ENCODE assay signal across 21 mouse cellular contexts in the genomic region with DNA sequence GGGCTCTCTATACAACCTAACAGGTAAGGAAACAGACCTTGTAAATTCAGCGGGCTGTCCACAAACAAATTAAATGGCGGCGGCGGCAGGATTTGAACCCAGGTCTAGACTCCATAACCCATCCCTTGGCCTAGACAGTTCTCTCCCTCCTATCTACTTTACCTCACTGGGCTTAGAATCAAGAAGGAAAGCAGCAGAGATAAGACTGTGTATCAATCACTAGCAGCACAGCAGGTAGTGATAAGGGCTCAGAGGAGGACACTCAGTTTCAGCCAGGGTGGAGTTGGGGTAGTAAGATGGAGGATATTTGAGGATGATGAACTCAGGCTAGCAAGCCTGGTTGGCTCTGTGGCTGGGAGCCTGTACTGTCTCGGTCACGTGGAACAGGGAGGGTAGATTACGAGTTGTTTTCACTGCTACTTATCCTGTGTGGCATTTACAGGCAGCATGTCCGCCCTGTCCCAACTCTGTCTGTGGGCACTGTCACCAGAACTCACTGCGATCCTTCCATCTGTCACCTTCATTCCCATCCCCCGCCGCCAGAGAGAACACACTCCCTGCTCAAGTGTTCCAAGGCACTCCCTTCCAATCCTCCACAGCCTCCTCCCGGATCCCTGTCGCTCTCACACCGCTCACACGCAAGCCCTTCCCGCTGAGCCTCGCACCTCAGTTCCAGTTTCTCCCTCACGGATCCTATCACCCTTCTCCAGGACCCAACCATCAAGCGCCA. TPM values are rescaled to one million over a fixed set of nuclear protein-coding genes. Genes with fewer than 3 reads are reported as not detected.
DNase-seq lines count a peak whose midpoint lies in the region; ATAC-seq and TF ChIP-seq lines count a peak whose summit lies in the region.
"Had no signal": no experiment of that assay in that cellular context is flagged by ENCODE, and none has a peak within 500 bp of the region (broad histone marks: within the 10 kb centered on the region; RNA-seq: fewer than 3 reads in every experiment).

No protein-coding gene starts in this region.

- intact Hi-C loops in gastrocnemius, postnatal 14 days (cut with DNase I; ENCODE audit: low total_unique reads) = loop anchor here (5.0 to 10.0 kb wide), 3 partner anchors 35 to 200 kb away; partner anchors contain the start of gene Sox13

- no peaks in the 10 kb centered on the region for H3K27me3 ChIP-seq in heart, embryonic 14.5 days (ENCODE audit: control insufficient read depth, insufficient read depth, low read length)
- no peaks in the 10 kb centered on the region for H3K27me3 ChIP-seq in liver, embryonic 12.5 days (replicated peaks)
- no peaks in the 10 kb centered on the region for H3K27me3 ChIP-seq in liver, postnatal 0 days (ENCODE audit: insufficient read depth, low read length)
- H3K27me3 ChIP-seq: hindbrain, embryonic 15.5 days; intestine, embryonic 15.5 days; midbrain, embryonic 15.5 days; neural tube, embryonic 15.5 days had no signal

- TF ChIP-seq EP300 in liver, postnatal 0 days (IDR thresholded peaks at IDR 0.05; ENCODE audit: low read depth) = no peak

- no peak overlapping the region for H3K4me3 ChIP-seq in heart, embryonic 14.5 days (ENCODE audit: control insufficient read depth in 1 of 2, insufficient read depth in 1 of 2, low read depth in 1 of 2, low read length in 2 of 2)
- no peak overlapping the region for H3K4me3 ChIP-seq in liver, embryonic 12.5 days
- no peak overlapping the region for H3K4me3 ChIP-seq in liver, postnatal 0 days (ENCODE audit: low read depth, low read length)
- H3K4me3 ChIP-seq: forebrain, embryonic 13.5 days; hindbrain, embryonic 15.5 days; intestine, embryonic 15.5 days; midbrain, embryonic 15.5 days; neural tube, embryonic 15.5 days had no signal

- DNase-seq in cerebellum, postnatal 10 days = peak; percentile 60 to 70
- no peak for DNase-seq in cerebellum, adult 11 months
- DNase-seq in heart, adult 11 months = no peak
- no peak for DNase-seq in liver, postnatal 0 days
- DNase-seq in lung, adult 18-20 months = no peak
- DNase-seq in gastrocnemius, postnatal 14 days = no peak
- DNase-seq: adrenal gland, postnatal 36 days; cerebellum, adult 2 months; gastrocnemius, postnatal 36 days; kidney, adult 9 months; kidney, postnatal 25 days; thymus, postnatal 14 days had no signal

- no peak for TF ChIP-seq CTCF in liver, postnatal 0 days (IDR thresholded peaks at IDR 0.05; ENCODE audit: low read depth)

- ATAC-seq in heart, embryonic 14.5 days (ENCODE audit: insufficient number of reproducible peaks, insufficient read depth, low FRiP score, low read depth) = 0 out of 2 replicates have a peak, but pooled peaks have one; percentile 8
- ATAC-seq in liver, embryonic 12.5 days = peak; percentile 41; the same call in 1 of the 2 replicates
- no peak for ATAC-seq in liver, postnatal 0 days
- ATAC-seq: forebrain, embryonic 13.5 days; intestine, embryonic 15.5 days; midbrain, embryonic 15.5 days had no signal

- 38% methylated on average over 19 of the region's 19 CpGs for WGBS in heart, embryonic 14.5 days
- WGBS in liver, embryonic 12.5 days (ENCODE audit: insufficient replicate concordance) = 65% methylated on average over 19 of the region's 19 CpGs
- 79% methylated on average over 19 of the region's 19 CpGs for WGBS in liver, postnatal 0 days (ENCODE audit: insufficient replicate concordance)

- H3K4me2 ChIP-seq in heart, embryonic 14.5 days (ENCODE audit: low read length) = peak overlapping the region; percentile 31; the same call in 1 of the 2 replicates
- no peak overlapping the region for H3K4me2 ChIP-seq in liver, embryonic 12.5 days
- no peak overlapping the region for H3K4me2 ChIP-seq in liver, postnatal 0 days (ENCODE audit: low read depth, low read length)
- H3K4me2 ChIP-seq: forebrain, embryonic 13.5 days; hindbrain, embryonic 15.5 days; intestine, embryonic 15.5 days; midbrain, embryonic 15.5 days; neural tube, embryonic 15.5 days had no signal

- no peak overlapping the region for H3K9ac ChIP-seq in heart, embryonic 14.5 days (ENCODE audit: low read length)
- H3K9ac ChIP-seq in liver, embryonic 12.5 days = no peak overlapping the region
- H3K9ac ChIP-seq in liver, postnatal 0 days (replicated peaks) = no peak overlapping the region
- H3K9ac ChIP-seq: forebrain, embryonic 13.5 days; hindbrain, embryonic 15.5 days; intestine, embryonic 15.5 days; midbrain, embryonic 15.5 days; neural tube, embryonic 15.5 days had no signal

- H3K27ac ChIP-seq in heart, embryonic 14.5 days (replicated peaks in 1 of 2; ENCODE audit: control insufficient read depth in 1 of 2, insufficient read depth in 1 of 2, low read depth in 2 of 2, low read length in 2 of 2) = no peak overlapping the region
- no peak overlapping the region for H3K27ac ChIP-seq in liver, embryonic 12.5 days
- H3K27ac ChIP-seq in liver, postnatal 0 days (ENCODE audit: low read depth) = no peak overlapping the region
- H3K27ac ChIP-seq: forebrain, embryonic 13.5 days; hindbrain, embryonic 15.5 days; intestine, embryonic 15.5 days; midbrain, embryonic 15.5 days; neural tube, embryonic 15.5 days had no signal

- H3K4me1 ChIP-seq in heart, embryonic 14.5 days (ENCODE audit: control insufficient read depth in 2 of 2, insufficient read depth in 2 of 2, low read length in 2 of 2) = peaks cover 0 to 4% of the 10 kb centered on the region in 2 experiments; a peak in 2 of 4 replicates
- peaks cover 17% of the 10 kb centered on the region for H3K4me1 ChIP-seq in liver, embryonic 12.5 days
- 0 out of 2 replicates have a peak, but pooled peaks cover 4% of the 10 kb centered on the region for H3K4me1 ChIP-seq in liver, postnatal 0 days (ENCODE audit: insufficient read depth)

- 0 out of 2 replicates have a peak, but pooled peaks cover 6% of the 10 kb centered on the region for H3K9me3 ChIP-seq in heart, embryonic 14.5 days (ENCODE audit: control insufficient read depth, low read length)
- H3K9me3 ChIP-seq in liver, embryonic 12.5 days (replicated peaks) = no peaks in the 10 kb centered on the region
- no peaks in the 10 kb centered on the region for H3K9me3 ChIP-seq in liver, postnatal 0 days (ENCODE audit: low read length)
- H3K9me3 ChIP-seq: forebrain, embryonic 13.5 days; hindbrain, embryonic 15.5 days; intestine, embryonic 15.5 days; midbrain, embryonic 15.5 days; neural tube, embryonic 15.5 days had no signal

- H3K36me3 ChIP-seq in heart, embryonic 14.5 days (ENCODE audit: control insufficient read depth, insufficient read depth, low read length) = peaks cover 64% of the 10 kb centered on the region
- peaks cover 38% of the 10 kb centered on the region for H3K36me3 ChIP-seq in liver, embryonic 12.5 days
- 0 out of 2 replicates have a peak, but pooled peaks cover 10% of the 10 kb centered on the region for H3K36me3 ChIP-seq in liver, postnatal 0 days (replicated peaks; ENCODE audit: insufficient read depth, low read length)
- H3K36me3 ChIP-seq: midbrain, embryonic 15.5 days had no signal

RNA-seq across cellular contexts. Expression of gene Etnk2, which starts 24.3 kb away (rescaled TPM):
- 0.85 and 1.6 TPM in 2 replicates for polyA plus RNA-seq in heart, embryonic 14.5 days (2014; fragmentation: Nextera tagmentation; extraction: Ambion mirVana)
- 4.0 and 4.1 TPM in 2 replicates for polyA plus RNA-seq in liver, embryonic 12.5 days (2016; fragmentation: Nextera tagmentation; extraction: Ambion mirVana)
- 39.5 and 39.6 TPM in 2 replicates for polyA plus RNA-seq in liver, postnatal 0 days (2015; fragmentation: Nextera tagmentation; extraction: Ambion mirVana)
- total RNA-seq in gastrocnemius, postnatal 14 days (2021) = under 1 TPM; 0.13 to 0.23 TPM

RNA-seq across cellular contexts. Expression of gene Sox13, which starts 36.5 kb away (rescaled TPM):
- 3.5 and 5.2 TPM in 2 replicates for polyA plus RNA-seq in heart, embryonic 14.5 days (2014; fragmentation: Nextera tagmentation; extraction: Ambion mirVana)
- polyA plus RNA-seq in liver, embryonic 12.5 days (2016; fragmentation: Nextera tagmentation; extraction: Ambion mirVana) = 3.4 and 3.7 TPM in 2 replicates
- polyA plus RNA-seq in liver, postnatal 0 days (2015; fragmentation: Nextera tagmentation; extraction: Ambion mirVana) = 1.3 and 1.9 TPM in 2 replicates
- 10 to 100 TPM in 1 of 2 experiments, 1 to 10 TPM in 1; 9.7 to 10.9 TPM for total RNA-seq in gastrocnemius, postnatal 14 days (2021)

RNA-seq across cellular contexts. Expression of gene Ren1, which starts 37.4 kb away (rescaled TPM):
- not detected in 2 replicates for polyA plus RNA-seq in heart, embryonic 14.5 days (2014; fragmentation: Nextera tagmentation; extraction: Ambion mirVana)
- 0.29 and 0.39 TPM in 2 replicates for polyA plus RNA-seq in liver, embryonic 12.5 days (2016; fragmentation: Nextera tagmentation; extraction: Ambion mirVana)
- 0.64 and 0.88 TPM in 2 replicates for polyA plus RNA-seq in liver, postnatal 0 days (2015; fragmentation: Nextera tagmentation; extraction: Ambion mirVana)
- not detected for total RNA-seq in gastrocnemius, postnatal 14 days (2021)
- total RNA-seq: gastrocnemius, postnatal 36 days; left cerebral cortex, postnatal 25 days had no signal
- polyA plus RNA-seq: embryonic facial prominence, embryonic 11.5 days; forebrain, embryonic 13.5 days; midbrain, embryonic 15.5 days had no signal

Comparison
In these comparisons a context has a peak if more than half of its experiments do, and no peak if none do; other contexts are left out.
1. DNase-seq: peak in cerebellum, postnatal 10 days (2 of 2); none in cerebellum, adult 11 months (single experiment), heart, adult 11 months (single experiment), liver, postnatal 0 days (single experiment), lung, adult 18-20 months (0 of 2) and gastrocnemius, postnatal 14 days (single experiment).